Mouse (Mus musculus): ENCODE measurements around the gene Cebpa. TPM values are rescaled to one million over a fixed set of nuclear protein-coding genes. Genes with fewer than 3 reads are reported as not detected.

Gene Cebpa
- total and polyA plus RNA-seq, 3 experiments: 2.3 to 4.4 TPM; not detected in 1

- Histone ChIP-seq H3K9me3 (replicated peaks; ENCODE audit: insufficient read depth, low read length) (no peaks in the 10 kb centered on the region), H3K27me3 (ENCODE audit: control insufficient read depth in 1 of 2, insufficient read depth in 2 of 2, low read length in 2 of 2) (no peaks in the 10 kb centered on the region; a peak in 2 of 4 replicates), H3K4me3 (ENCODE audit: control insufficient read depth in 1 of 2, insufficient read depth in 1 of 2, low read depth in 2 of 2, low read length in 2 of 2) (no peak overlapping the region), H3K9ac (ENCODE audit: control insufficient read depth, low read depth, low read length, poor library complexity, severe bottlenecking) (no peak overlapping the region), H3K79me2 (ENCODE audit: control insufficient read depth, insufficient read depth, low read length, poor library complexity) (no peaks in the 10 kb centered on the region), H3K36me3 (ENCODE audit: control insufficient read depth in 1 of 2, insufficient read depth in 2 of 2, low read length in 2 of 2) (no peaks in the 10 kb centered on the region), H3K4me1 (ENCODE audit: control insufficient read depth in 1 of 2, insufficient read depth in 2 of 2, low read length in 2 of 2) (no peaks in the 10 kb centered on the region), H3K27ac (ENCODE audit: control insufficient read depth, low read depth, low read length) (no peak overlapping the region)
- DNase-seq (ENCODE audit: low read depth, low spot score): no peak
- TF ChIP-seq JUND (IDR thresholded peaks at IDR 0.05; ENCODE audit: low read depth, low read length) (no peak), NELFE (IDR thresholded peaks at IDR 0.05; ENCODE audit: low read depth, low read length) (no peak), RCOR1 (IDR thresholded peaks at IDR 0.05; ENCODE audit: low read depth, low read length) (no peak), EP300 (IDR thresholded peaks at IDR 0.05; ENCODE audit: low read depth in 1 of 2, low read length in 2 of 2) (no peak)
Measured at GRCm38 (mm10) chr7:35108046-35108445, 11.0 kb upstream of the Cebpa start.

GRCm38 (mm10) chr7:35108663-35109062 is 10.4 kb upstream of the Cebpa start:
- Histone ChIP-seq H3K9ac (ENCODE audit: control insufficient read depth, low read depth, low read length, poor library complexity, severe bottlenecking) (no peak overlapping the region), H3K4me1 (ENCODE audit: control insufficient read depth in 1 of 2, insufficient read depth in 2 of 2, low read length in 2 of 2) (no peaks in the 10 kb centered on the region), H3K9me3 (replicated peaks; ENCODE audit: insufficient read depth, low read length) (no peaks in the 10 kb centered on the region), H3K27me3 (ENCODE audit: control insufficient read depth in 1 of 2, insufficient read depth in 2 of 2, low read length in 2 of 2) (no peaks in the 10 kb centered on the region; a peak in 2 of 4 replicates), H3K36me3 (ENCODE audit: control insufficient read depth in 1 of 2, insufficient read depth in 2 of 2, low read length in 2 of 2) (no peaks in the 10 kb centered on the region), H3K4me3 (ENCODE audit: control insufficient read depth in 1 of 2, insufficient read depth in 1 of 2, low read depth in 2 of 2, low read length in 2 of 2) (no peak overlapping the region), H3K79me2 (ENCODE audit: control insufficient read depth, insufficient read depth, low read length, poor library complexity) (no peaks in the 10 kb centered on the region), H3K27ac (ENCODE audit: control insufficient read depth, low read depth, low read length) (no peak overlapping the region)
- TF ChIP-seq KAT2A (conservative IDR thresholded peaks at IDR 0.05; ENCODE audit: low read depth, low read length) (no peak), USF2 (IDR thresholded peaks at IDR 0.05; ENCODE audit: borderline replicate concordance in 1 of 2, insufficient read depth in 1 of 2, low read depth in 1 of 2, low read length in 2 of 2) (no peak), NRF1 (IDR thresholded peaks at IDR 0.05; ENCODE audit: insufficient read depth, low read depth, low read length, poor library complexity, severe bottlenecking) (no peak), CHD1 (IDR thresholded peaks at IDR 0.05; ENCODE audit: low read depth, low read length) (no peak), MYC (IDR thresholded peaks at IDR 0.05; ENCODE audit: low read depth, low read length) (no peak), GATA1 (IDR thresholded peaks at IDR 0.05; ENCODE audit: low read depth, low read length) (no peak), SMC3 (IDR thresholded peaks at IDR 0.05; ENCODE audit: low read depth, low read length) (no peak), RAD21 (IDR thresholded peaks at IDR 0.05; ENCODE audit: low read depth, low read length) (no peak), UBTF (IDR thresholded peaks at IDR 0.05; ENCODE audit: borderline replicate concordance, insufficient read depth, low read depth, low read length) (no peak), TBP (IDR thresholded peaks at IDR 0.05; ENCODE audit: low read depth, low read length) (no peak), ZNF384 (IDR thresholded peaks at IDR 0.05; ENCODE audit: low read depth, low read length) (no peak), MEF2A (IDR thresholded peaks at IDR 0.05; ENCODE audit: extremely low read depth, insufficient replicate concordance, low read depth, low read length, poor library complexity, severe bottlenecking) (no peak), BHLHE40 (IDR thresholded peaks at IDR 0.05; ENCODE audit: borderline replicate concordance, low read depth, low read length) (no peak), CTCF (IDR thresholded peaks at IDR 0.05 in 2 of 3, conservative IDR thresholded peaks at IDR 0.05 in 1 of 3; ENCODE audit: control insufficient read depth in 1 of 3, insufficient read depth in 1 of 3, low read depth in 2 of 3, low read length in 3 of 3, poor library complexity in 1 of 3, severe bottlenecking in 1 of 3) (no peak), POLR2AphosphoS2 (IDR thresholded peaks at IDR 0.05; ENCODE audit: low read length) (no peak), MXI1 (IDR thresholded peaks at IDR 0.05; ENCODE audit: low read depth, low read length) (no peak), JUND (IDR thresholded peaks at IDR 0.05; ENCODE audit: low read depth, low read length) (no peak), MAFK (IDR thresholded peaks at IDR 0.05; ENCODE audit: borderline replicate concordance, low read depth, low read length) (no peak), GABPA (IDR thresholded peaks at IDR 0.05; ENCODE audit: low read depth, low read length) (no peak), POLR2A (IDR thresholded peaks at IDR 0.05; ENCODE audit: control insufficient read depth in 1 of 2, insufficient read depth in 1 of 2, low read depth in 1 of 2, low read length in 2 of 2, poor library complexity in 1 of 2) (no peak)
- DNase-seq (ENCODE audit: low read depth, low spot score): no peak
